Mouse (Mus musculus) large intestine, adult 2 months (tissue): ENCODE measurements at regions not wholly inside any gene's neighbourhood (a gene's known extent, or its start where the extent isn't known, plus 50 kb on each side); places are given as distances from the start of the nearest gene placed in this dataset.

ENCODE experiments used
- DNase-seq: peaks from one replicate; pipeline ENCODE4 v3.0.0-alpha.2; 2012; ENCODE audit warnings: low read depth, low spot score
- WGBS: fragments of 180-500 bp; shearing (Covaris S2); methylation state at CpG from one replicate; pipeline ENCODE4 v1.1.7; 2018; 5-methylcytosine and 5-hydroxymethylcytosine counted together

DNA sequence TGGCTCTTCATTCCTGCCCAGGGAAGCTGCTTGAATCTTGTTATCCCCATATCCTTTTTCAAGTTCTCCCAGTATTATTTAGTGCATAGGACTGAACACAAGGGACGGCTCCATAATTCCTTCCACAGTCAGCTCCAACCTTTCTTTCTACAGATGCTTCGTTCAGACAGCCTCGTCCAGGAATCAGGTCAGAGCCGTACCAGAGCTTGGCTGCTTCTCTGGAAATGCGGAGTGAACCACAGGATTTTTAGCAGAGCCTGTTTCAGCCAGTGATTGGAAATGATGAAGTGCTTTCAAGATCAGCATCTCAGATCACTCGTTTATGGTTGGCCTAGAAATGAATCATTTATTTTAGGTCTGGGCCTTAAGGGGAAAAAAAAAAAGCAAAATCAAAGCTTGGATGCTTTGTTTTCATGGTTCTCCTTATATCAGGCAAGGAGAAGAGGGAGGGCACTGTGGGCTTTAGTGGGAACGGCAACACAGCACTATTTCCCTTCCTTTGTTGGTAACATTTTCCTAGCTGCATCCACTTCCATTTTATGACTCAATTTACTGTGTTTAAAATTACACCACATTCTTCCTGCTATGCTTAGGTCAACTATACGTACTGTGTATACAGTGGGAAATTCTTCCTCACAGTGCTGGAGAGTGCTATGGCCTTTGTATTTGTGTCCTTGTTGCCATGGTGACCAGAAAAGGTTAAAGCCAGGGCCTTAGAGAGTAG is 161.9 kb upstream of the Ccdc122 start:
- WGBS, result 11% methylated on average over 8 of the region's 8 CpGs
- DNase-seq, result peak; percentile 98

- no peak for DNase-seq
- 71% methylated on average over 5 of the region's 5 CpGs for WGBS
Measured at GRCm38 (mm10) chr14:76873684-76874083, 162.9 kb upstream of the Ccdc122 start.

- WGBS, result 90% methylated on average over 6 of the region's 6 CpGs
- DNase-seq, result no peak
Measured at GRCm38 (mm10) chr14:76872976-76873375, 163.6 kb upstream of the Ccdc122 start.

DNA sequence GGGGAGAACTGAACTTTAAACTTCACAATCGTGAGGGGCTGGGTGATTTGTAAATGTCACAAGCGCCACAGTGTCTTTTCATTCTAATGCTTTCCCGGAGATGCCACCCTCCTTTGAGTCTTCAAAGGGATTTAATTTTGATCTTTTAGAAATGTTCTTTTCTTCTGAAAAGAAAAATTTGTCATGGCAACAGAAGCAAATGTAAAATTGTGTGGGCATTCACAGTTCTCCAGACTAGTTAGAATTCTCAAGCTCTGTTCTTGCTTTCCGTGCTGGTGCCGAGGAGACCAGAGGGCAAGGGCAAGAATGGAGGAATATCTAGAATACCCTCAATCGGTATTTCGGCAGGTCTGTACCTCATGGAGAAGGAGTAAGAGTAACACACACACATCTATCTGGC is 164.1 kb upstream of the Ccdc122 start:
- DNase-seq, result no peak
- WGBS, result 95% methylated on average over 7 of the region's 7 CpGs

DNA sequence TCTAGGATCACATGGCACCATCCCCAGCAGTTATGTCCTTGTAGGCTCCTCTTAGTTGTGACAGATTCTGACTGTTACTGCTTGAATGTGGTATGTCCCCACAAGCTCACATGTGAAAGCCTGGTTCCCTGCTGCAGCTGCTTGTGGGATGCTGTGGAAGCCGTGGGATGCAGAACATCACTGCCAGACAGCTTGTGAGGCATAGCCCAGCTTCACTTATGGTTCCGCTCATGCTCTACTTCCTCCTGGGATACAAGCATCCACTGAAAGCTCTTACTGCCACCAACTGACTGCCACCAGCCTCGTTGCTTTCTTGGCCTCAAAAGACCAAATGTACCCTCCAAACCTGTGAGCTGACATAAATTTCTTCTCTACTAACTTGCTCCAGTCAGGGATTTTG is 167.7 kb upstream of the Ccdc122 start:
- no peak for DNase-seq

GRCm38 (mm10) chr14:76868131-76868530 is 168.4 kb upstream of the Ccdc122 start:
- DNase-seq, result no peak
- WGBS, result 88% methylated on average over 5 of the region's 5 CpGs

More for the DNA sequence above, 167.7 kb upstream of the Ccdc122 start:
- 84% methylated on average over 3 of the region's 3 CpGs for WGBS

- 74% methylated on average over 4 of the region's 4 CpGs for WGBS
- no peak for DNase-seq
Measured at GRCm38 (mm10) chr14:76864664-76865063, 171.9 kb upstream of the Ccdc122 start.

- no peak for DNase-seq
- WGBS, result 90% methylated on average over 13 of the region's 13 CpGs
Measured at GRCm38 (mm10) chr14:76863035-76863706, 173.4 kb upstream of the Ccdc122 start.

GRCm38 (mm10) chr14:76858396-76858795 is 178.2 kb upstream of the Ccdc122 start:
- 77% methylated on average over 5 of the region's 5 CpGs for WGBS
- no peak for DNase-seq

GRCm38 (mm10) chr14:76857196-76857773 is 179.3 kb upstream of the Ccdc122 start:
- 50% methylated on average over 10 of the region's 10 CpGs for WGBS
- DNase-seq, result no peak

DNA sequence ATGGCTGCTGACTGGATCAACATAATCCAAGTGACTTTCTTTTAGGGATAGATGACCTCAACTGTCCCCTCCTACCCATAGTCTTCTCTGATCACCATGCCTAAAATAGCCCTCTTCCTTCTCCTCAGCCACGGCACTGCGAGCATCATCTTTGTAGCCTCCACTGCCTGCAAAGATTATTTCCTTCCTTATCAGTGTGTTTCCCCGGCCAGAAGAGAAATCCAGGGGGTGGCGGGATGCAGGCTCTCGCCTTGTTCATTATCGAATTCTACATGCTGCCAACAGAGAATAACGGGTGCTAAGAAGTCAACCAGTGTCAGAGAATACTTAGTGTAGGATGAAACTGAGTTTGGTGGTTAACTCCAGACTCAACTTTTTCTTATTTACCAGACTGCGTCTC is 180.0 kb upstream of the Ccdc122 start:
- no peak for DNase-seq
- 56% methylated on average over 8 of the region's 8 CpGs for WGBS

DNA sequence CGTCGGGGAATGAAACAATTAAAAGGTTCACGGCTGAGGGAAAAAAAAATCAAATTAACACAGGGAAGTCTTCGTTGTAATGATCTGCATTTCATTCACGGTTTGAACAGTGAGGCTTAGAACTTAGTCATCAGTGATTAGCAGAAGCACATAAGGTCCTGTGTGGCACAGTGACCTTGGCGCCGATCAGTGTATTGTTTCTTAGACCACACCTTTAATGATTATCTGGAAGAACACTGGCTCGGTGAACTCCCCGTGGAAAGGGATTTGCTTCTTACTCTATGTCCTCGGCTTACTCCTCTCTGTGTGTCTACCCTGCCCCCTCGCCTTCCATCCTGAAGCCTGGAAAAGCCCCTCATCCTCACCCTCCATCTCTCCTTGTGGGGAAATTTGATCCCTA is 181.6 kb upstream of the Ccdc122 start:
- DNase-seq, result no peak
- 86% methylated on average over 11 of the region's 11 CpGs for WGBS

DNA sequence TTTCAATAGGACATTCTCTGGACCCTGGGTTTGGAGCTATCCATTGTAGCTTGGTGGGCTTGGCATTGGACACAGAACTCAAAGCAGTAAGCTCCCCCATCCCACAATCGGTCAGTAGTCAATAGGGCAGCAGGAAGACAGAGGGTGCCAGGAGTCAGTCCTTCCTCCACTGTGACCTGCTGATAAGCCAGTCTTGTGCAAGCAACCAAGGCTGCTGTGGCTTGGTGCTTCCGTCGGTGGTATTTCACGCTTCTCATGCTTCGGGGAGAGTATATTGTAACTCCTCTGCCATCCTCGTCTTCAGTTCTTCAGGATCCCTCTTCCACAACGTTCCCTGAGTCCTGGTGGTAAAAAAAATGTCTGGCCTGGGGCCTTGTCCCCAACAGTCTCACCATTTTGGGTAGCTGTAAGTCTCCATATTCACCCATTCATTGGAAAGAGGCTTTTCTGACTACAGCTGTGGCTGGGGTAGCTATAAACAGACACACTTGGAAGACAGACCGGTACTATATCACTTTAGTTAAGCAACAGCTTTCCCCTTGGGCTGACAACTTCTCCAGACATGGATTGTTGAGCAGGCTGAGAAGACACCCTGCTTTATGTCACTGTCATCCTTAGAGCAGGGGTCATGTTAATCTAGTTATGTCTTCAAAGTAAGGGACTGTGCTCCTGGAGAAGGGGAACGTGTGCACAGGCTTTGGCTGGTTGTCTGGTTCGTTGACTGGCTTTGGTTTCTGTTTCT is 184.9 kb upstream of the Ccdc122 start:
- no peak for DNase-seq
- 64% methylated on average over 10 of the region's 10 CpGs for WGBS

DNA sequence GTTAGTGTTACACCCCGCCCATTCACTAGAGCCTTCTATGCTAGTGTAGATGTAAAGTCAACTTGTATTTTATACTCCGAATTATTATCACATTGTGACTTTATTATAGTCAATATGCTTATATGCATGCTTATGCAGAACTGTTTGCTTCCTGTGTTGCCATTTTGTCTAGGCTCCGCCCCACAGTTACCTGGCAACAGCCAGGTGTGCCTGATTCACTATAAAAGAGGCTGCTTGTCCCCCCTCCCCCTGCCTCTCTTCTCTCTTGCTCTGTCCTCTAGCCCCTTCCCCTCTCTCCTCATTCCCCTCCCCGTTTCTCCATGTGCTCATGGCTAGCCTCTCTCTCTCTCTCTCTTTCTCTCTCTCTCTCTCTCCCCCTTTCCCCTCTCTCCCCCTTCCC is 185.9 kb upstream of the Ccdc122 start:
- DNase-seq, result no peak
- WGBS, result 89% methylated on average over 4 of the region's 4 CpGs

DNA sequence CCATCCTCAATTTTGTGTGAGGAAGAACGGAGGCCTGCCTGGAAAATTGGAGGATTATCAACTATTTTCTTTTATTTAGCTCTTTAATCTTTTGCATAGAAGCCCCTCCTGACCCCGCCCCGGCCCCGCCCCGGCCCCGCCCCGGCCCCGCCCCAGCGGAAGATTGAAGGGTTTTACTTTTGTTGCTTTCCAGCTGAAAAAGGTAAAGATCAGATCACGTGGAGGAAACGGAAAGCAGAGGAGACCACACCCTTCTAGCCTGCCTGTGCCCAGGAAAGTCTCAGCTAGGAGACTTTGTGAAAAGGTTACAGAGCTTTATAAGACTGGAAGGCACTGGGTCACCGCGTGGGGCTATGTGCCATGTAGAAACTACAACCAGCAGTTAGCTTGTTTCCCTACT is 186.5 kb upstream of the Ccdc122 start:
- WGBS, result 35% methylated on average over 13 of the region's 13 CpGs
- no peak for DNase-seq

GRCm38 (mm10) chr14:76849636-76850035 is 186.9 kb upstream of the Ccdc122 start:
- WGBS, result 71% methylated on average over 6 of the region's 6 CpGs
- no peak for DNase-seq

- 71% methylated on average over 3 of the region's 3 CpGs for whole genome bisulfite sequencing
- no peak for DNase-seq
Measured at GRCm38 (mm10) chr14:76849071-76849470, 187.5 kb upstream of the Ccdc122 start.

GRCm38 (mm10) chr14:76845706-76846105 is 190.9 kb upstream of the Ccdc122 start:
- no peak for DNase-seq
- 56% methylated on average over 3 of the region's 3 CpGs for WGBS

GRCm38 (mm10) chr14:76844717-76845116 is 191.9 kb upstream of the Ccdc122 start:
- DNase-seq, result no peak
- 75% methylated on average over 1 of the region's 1 CpGs for WGBS

DNA sequence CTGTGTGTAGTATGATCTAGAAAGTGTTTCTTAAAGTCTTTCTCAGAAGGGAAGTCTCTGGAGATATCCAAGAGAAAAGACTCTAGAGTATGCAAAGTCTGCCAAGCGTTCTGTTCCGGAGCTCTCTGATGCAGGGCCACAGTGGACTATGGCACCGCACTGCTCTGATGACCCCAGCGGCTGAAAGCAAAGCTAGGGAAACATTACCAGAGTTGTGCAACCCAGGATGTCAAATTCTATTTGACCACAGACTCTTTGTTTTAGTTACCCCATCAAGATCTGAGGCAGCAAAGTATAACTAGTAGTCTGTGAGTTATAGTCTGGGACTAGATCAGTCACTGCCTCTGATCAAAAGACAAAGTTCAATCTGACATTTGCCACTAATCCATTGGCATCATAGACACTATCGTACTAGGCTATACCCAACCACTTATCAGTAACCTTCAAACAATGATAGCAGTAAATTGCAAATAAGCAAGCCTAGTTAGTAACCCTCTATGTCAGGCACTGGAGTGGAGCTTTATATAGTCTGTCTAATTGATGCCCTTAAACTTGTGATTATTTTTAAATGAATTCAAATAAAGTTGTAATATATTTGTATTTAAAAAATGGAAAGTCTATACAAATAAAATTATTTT is 198.9 kb upstream of the Ccdc122 start:
- 78% methylated on average over 5 of the region's 5 CpGs for WGBS
- DNase-seq, result no peak
